Mouse (Mus musculus): ENCODE data around the gene Cntnap1.
"Not testable (repeated sequence)": the region's sequence is repeated elsewhere in the genome, so short reads cannot be mapped to it uniquely, and the experiment has no call there.

Cntnap1 gene

DNA sequence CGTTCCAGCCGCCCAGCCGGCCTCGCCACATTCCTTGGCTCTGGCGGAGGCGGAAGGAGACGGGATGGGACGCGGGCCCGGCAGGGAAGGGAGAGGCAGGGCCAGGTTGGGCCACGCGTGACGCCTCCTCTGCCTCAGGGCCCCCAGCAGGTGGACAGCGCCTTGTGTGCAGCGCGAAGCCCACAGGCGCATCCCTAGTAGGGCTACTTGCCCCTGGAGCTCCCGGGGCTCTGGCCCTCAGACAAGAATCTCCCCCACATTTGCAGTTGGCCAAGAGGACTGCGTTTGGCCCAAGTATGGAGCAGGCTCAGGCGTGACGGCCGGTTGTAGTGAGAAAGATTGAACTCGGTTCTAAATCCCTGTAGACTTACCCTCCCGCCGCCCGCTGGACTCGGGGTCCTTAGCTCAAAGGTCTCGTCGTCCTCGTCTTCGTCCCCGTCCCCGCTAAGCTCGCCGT lies at the start of gene Cntnap1:
TSS of gene Cntnap1 (plus strand) at position 170 of the 457 bp plus-strand sequence.
- peak; percentile 49 for DNase-seq (ENCODE audit: low spot score)

DNA sequence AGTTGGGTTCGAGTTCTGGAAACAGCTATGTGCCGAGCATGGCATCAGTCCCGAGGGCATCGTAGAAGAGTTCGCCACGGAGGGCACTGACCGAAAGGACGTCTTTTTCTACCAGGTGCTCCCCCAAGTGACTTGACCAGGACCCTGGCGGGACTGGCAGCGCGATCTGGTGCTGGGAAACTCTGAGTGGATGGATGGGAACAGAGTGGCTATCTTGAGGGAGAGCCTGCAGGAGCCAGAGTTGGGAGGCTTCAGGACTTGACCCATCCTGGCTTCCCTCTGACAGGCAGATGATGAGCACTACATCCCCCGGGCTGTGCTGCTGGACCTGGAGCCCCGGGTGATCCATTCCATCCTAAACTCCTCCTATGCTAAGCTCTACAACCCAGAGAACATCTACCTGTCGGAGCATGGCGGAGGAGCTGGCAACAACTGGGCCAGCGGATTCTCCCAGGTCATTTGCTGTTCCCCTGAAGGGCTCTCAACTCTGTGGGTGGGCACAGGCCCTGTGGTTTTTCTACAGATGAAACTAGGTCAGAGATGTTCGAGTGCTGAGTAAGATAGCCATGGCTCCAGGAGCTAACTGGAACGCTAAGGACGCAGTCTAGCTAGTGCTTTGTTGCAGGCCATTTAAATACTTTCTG lies 49.7 kb upstream of the Cntnap1 start:
- DNase-seq (ENCODE audit: low spot score): peak; percentile 37

GRCm38 (mm10) chr11:101124494-101124893 lies 45.8 kb upstream of the Cntnap1 start:
- DNase-seq (ENCODE audit: low spot score): not testable (repeated sequence)

DNA sequence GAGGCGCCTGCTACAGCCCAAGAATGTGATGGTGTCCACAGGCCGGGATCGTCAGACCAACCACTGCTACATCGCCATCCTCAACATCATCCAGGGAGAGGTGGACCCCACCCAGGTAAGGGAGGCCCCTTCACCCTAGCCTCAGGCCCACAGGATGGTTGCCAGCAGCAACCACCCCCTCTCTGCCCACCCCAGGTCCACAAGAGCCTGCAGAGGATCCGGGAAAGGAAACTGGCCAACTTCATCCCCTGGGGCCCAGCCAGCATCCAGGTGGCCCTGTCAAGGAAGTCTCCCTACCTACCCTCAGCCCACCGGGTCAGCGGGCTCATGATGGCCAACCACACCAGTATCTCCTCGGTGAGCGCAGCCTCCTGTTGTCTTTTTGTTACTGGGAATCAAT lies 45.3 kb upstream of the Cntnap1 start:
- DNase-seq (ENCODE audit: low spot score): not testable (repeated sequence)

DNA sequence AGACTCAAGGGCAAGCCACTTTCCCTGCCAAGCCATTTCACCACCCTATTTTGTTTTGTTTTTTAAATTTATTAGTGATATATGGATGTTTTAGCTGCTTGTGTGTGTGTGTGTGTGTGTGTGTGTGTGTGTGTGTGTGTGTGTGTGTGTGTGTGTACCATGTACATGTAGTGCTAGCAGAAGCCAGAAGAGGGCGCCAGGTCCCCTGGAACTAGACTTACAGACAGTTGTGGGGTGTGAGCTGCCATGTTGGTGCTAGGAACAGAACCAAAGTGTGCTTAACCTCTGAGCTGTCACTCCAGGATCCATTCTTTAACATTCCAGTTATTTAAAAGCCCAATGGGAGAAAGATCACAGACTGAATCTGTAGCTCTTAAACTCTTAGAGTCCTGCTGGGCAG lies 43.2 kb upstream of the Cntnap1 start:
- DNase-seq (ENCODE audit: low spot score): no peak

GRCm38 (mm10) chr11:101128996-101129577 lies 41.2 kb upstream of the Cntnap1 start:
- DNase-seq (ENCODE audit: low spot score): no peak

DNA sequence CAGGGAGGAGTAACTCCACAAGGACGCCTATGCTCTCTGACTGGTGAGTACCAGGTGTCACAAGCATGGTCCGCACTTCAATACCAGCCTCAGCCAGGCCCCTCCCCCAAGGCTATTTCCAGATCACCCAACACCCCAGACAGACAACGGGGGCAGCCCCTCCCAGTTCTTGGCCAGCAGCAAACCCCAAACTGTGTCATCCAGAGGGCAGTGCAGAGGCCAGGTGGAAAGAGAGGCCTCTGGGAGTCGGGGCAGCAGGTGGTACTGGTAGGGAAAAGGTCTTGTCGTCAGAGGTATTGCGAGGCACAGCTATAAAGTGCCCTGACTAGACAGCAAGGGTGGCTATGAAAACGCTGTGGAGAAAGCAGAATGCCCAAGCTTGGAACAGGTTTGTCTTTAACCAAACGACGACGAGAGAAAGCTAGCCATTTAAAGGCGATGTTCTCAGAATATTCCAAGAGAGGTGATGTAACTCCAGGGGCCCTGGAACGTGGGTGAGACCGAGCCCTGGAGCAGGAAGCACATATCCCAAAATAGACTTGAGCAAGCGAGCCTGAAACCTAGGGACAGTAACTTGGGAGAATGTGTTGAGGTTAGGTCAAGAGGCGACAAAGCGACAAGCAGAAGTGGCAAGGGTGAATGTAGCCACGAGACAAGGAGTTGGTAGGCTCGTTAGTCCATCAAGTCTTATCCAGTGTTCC lies 40.1 kb upstream of the Cntnap1 start:
- no peak for DNase-seq (ENCODE audit: low spot score)

DNA sequence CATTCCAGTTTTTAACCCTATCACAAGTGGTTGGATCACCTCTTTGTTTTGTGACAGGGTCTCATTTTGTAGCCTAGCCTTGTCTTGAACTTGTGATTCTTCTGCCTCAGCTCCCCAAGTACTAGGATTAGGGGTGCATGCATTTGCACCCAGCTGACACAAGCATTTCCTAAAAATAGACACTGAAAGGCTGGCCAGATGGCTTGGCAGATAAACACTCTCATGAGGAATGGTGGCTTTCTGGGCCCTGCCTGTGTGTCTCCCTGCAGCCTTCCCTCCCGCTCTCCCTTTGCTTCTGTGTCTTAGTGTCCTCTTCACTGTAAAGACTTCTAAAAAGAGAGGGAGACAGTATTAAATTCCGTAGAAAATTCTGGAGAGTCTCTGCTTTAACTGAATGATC lies 39.1 kb upstream of the Cntnap1 start:
- no peak for DNase-seq (ENCODE audit: low spot score)

GRCm38 (mm10) chr11:101131701-101132100 lies 38.6 kb upstream of the Cntnap1 start:
- peak; percentile 59 for DNase-seq (ENCODE audit: low spot score)

DNA sequence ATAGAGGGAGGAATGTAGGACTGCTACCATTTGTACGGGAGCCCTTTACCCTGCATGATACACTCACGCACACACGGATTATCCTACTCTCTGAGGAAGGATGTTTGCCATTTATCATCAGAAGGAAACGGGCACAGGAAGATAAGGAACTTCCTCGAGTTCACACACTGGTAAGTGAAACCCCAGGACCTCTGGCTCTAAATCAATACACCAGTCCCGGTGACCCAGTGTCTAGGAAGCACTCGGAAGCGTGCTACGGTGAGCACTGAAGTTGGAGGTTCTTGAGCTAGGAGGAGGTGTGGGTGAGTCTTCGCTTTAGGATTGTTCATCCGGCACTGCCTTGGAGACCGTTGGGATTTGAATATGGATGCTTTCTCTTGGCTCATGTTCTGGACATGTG lies 37.3 kb upstream of the Cntnap1 start:
- no peak for DNase-seq (ENCODE audit: low spot score)

DNA sequence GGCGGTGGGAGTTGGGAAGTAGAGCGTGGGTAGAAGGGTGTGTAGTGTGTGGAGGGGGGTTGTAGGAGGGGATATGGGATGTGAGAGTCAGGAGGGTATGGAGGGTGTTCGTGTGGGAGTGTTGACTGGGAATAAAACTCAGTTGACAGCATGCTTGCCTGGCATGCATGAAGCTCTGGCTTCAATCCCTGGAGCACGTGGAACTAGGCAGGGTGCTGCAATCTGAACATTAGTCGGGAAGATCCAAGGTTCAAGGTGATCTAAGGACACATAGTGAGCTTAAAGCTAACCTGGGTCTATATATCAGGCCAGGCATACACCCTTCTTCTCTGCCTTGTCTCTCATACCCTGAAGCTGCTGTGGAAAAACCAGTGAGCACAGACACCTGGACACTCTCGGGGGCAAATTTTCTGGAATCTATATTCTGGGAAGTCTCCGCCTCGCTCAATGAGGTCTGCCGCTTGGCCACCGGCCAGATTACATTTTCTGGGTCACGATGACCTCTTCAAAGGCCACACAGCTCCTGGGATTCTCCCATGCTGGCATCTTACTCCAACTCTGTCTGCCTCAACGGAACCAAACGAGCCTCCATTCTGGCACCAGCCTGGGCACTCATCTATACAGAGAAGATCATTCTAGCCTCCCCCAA lies 36.0 kb upstream of the Cntnap1 start:
- DNase-seq (ENCODE audit: low spot score): no peak

DNA sequence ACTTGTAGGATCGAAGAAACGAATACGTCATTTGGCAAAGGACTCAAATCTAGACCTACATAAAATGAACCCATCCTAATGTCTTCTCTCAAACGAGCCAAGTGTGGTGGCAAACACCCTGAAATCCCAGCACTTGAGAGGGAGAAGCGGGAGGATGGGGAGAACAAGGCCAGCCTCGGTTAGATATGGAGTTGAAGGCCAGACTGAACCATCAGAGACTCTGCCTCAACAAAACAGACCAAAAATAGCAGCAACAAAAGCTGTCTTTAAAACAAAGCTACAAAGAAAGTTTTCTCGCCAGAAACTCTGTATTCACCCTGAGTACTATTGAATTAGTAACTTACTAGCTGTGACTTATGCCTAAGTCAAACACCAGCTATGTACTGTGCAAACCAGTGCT lies 33.3 kb upstream of the Cntnap1 start:
- no peak for DNase-seq (ENCODE audit: low spot score)

GRCm38 (mm10) chr11:101138536-101139181 lies 31.7 kb upstream of the Cntnap1 start:
- peak; percentile 89 for DNase-seq (ENCODE audit: low spot score)

GRCm38 (mm10) chr11:101140164-101140819 lies 30.0 kb upstream of the Cntnap1 start:
- no peak for DNase-seq (ENCODE audit: low spot score)

GRCm38 (mm10) chr11:101141088-101141487 lies 29.2 kb upstream of the Cntnap1 start:
- DNase-seq (ENCODE audit: low spot score): no peak

DNA sequence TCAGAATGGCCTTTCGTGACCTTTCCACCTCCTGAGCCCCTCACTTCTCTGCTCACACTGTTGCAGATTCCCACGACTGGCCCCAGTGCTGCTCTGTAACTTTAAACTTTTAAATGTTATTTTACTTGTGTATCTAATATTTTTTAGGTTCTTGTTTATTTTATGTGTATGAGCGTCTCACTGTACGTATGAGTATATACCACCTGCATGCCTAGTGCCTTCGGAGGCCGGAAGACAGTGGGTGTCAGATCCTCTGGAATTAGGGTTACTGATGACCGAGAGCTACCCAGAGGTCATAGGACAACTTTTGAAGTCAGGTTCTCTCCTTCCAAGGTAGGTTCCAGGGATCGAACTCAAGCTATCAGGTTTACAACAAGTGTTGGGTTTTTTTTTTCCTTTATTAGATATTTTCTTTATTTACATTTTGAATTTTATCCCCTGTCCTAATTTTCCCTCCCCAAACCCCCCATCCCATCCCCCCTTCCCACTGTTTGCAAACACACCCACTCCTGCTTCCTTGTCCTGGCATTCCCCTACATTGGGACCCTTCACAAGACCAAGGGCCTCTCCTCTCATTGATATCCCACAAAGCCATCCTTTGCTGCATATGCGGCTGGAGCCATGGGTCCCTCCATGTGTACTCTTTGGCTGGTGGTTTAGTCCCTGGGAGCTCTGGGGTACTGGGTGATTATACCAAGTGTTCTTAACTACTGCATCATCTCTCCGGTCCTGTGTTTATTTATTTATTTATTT lies 27.9 kb upstream of the Cntnap1 start:
- DNase-seq (ENCODE audit: low spot score): no peak

GRCm38 (mm10) chr11:101143338-101144225 lies 26.7 kb upstream of the Cntnap1 start:
- DNase-seq (ENCODE audit: low spot score): peak; percentile 78

- peak; percentile 78 for DNase-seq (ENCODE audit: low spot score)
Measured at GRCm38 (mm10) chr11:101146377-101146776, 23.9 kb upstream of the Cntnap1 start.

- DNase-seq (ENCODE audit: low spot score): no peak
Measured at GRCm38 (mm10) chr11:101148751-101149150, 21.6 kb upstream of the Cntnap1 start.
